Mouse (Mus musculus) heart, postnatal 14 days (tissue): ENCODE measurements around the gene Tmem220. TPM values are rescaled to one million over a fixed set of nuclear protein-coding genes. Genes with fewer than 3 reads are reported as not detected.

Experiments
- total RNA-seq, 2 experiments: library from RNA; stranded (reverse); gene quantifications; 2 replicates each; pipeline ENCODE4 v1.2.3; 2021

The Tmem220 gene
- total RNA-seq, 2 experiments from 2014 or later: 1.3 to 1.4 TPM

Other genes with a start within 250 kb of the Tmem220 start
- gene Pirt, start 113.2 kb upstream of the Tmem220 start, total RNA-seq: 10 to 100 TPM; 18.1 to 19.2 TPM
- gene Tmem238l, start 68.5 kb upstream of the Tmem220 start, total RNA-seq: not detected
- 10 to 100 TPM; 13.8 to 15.9 TPM for gene Adprm, start 27.4 kb downstream of the Tmem220 start, total RNA-seq
- 10 to 100 TPM; 17.3 to 17.9 TPM for gene Sco1, start 27.5 kb downstream of the Tmem220 start, total RNA-seq
- gene Myh3, start 53.1 kb downstream of the Tmem220 start, total RNA-seq: not detected
- not detected for gene Myh2, start 145.9 kb downstream of the Tmem220 start, total RNA-seq
- gene Myh1, start 174.9 kb downstream of the Tmem220 start, total RNA-seq: not detected
- not detected for gene Myh4, start 212.9 kb downstream of the Tmem220 start, total RNA-seq